Mouse (Mus musculus) embryonic stem cell, embryonic (primary cell): ENCODE measurements around the gene Tnip1.

ENCODE experiments used
- CTCF ChIA-PET, 4 experiments: fragments of 300-600 bp in 2 of 4; fragments of 350-600 bp in 2 of 4; sonication (Branson Sonifier 250); formaldehyde crosslinking; loops; one replicate each; lab custom pipeline; 2022; ENCODE audit warnings: inconsistent platforms in 2 of 4; lab: Charles Lee
- POLR2A ChIA-PET, 4 experiments: fragments of 300-600 bp in 2 of 4; fragments of 350-600 bp in 2 of 4; sonication (Branson Sonifier 250); formaldehyde crosslinking; loops; one replicate each; lab custom pipeline; 2022; ENCODE audit warnings: antibody characterized with exemption in 4 of 4, inconsistent platforms in 1 of 4; lab: Charles Lee

Tnip1 gene

GRCm38 (mm10) chr11:54897470-54897869 lies 65.2 kb downstream of the Tnip1 start:
- ChIA-PET CTCF (interaction anchor here (0.6 to 1.4 kb wide), 7 partner anchors 21 to 547 kb away, joined by 3 to 4 read pairs (median 3); no protein-coding TSS in a partner anchor), POLR2A (interaction anchor here in 1 of 4 experiments (0.9 to 3.2 kb wide), 4 partner anchors 9 to 37 kb away, joined by 3 to 14 read pairs (median 4); partner anchors contain the start of gene Lyrm7)

GRCm38 (mm10) chr11:54896646-54897045 lies 66.1 kb downstream of the Tnip1 start:
- ChIA-PET POLR2A (interaction anchor here in 1 of 4 experiments (0.6 to 3.2 kb wide), 3 partner anchors 10 to 194 kb away, joined by 3 to 14 read pairs (median 3); no protein-coding TSS in a partner anchor), CTCF (interaction anchor here in 2 of 4 experiments (0.8 to 1.0 kb wide), 3 partner anchors 22 to 88 kb away, joined by 3 to 4 read pairs (median 3); no protein-coding TSS in a partner anchor)

DNA sequence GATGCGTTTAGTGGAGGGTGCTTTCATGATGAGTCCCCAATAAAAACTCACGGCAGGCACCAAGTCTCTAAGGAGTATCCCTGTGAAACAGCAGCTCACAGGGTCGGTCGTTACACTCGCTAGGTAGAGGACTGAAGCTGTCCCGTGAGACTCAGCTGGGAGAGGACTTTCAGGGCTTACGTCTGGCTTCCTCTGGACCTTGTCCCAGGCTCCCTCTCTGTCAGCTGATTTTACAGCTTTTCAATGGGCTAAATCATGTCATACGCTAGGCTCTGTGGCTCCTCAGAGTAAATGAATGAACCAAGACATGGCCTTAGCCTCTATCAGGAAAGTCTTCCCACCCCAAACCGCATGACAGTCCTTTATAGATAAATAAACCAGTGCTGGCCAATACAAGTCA lies 68.1 kb downstream of the Tnip1 start:
- CTCF ChIA-PET: interaction anchor here in 3 of 4 experiments (0.5 to 1.0 kb wide), 4 partner anchors 10 to 258 kb away, joined by 3 read pairs; no protein-coding TSS in a partner anchor
- POLR2A ChIA-PET: interaction anchor here in 2 of 4 experiments (0.6 to 1.4 kb wide), 4 partner anchors 9 to 458 kb away, joined by 4 to 5 read pairs (median 4); no protein-coding TSS in a partner anchor

DNA sequence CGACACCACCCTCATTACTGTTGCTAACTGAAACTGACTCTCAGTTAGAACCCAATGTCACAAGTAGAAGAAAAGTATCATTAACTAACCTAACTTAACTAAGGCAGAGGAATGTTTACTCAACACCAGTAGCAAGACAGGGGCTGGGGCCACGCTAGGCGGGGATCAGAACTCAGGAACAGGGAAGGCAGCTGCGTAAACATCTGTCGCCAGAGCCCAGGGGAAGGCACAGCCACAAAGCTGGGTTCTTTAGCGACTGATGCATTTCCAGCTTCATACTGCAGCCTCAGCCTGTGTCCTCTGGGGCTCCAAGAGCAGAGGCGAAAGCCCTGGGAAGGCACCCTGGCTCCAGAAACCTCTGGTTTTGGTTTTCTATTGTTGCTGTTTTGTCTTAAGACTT lies 70.6 kb downstream of the Tnip1 start:
- ChIA-PET POLR2A (interaction anchor here in 1 of 4 experiments (0.6 to 2.2 kb wide), 6 partner anchors 12 to 105 kb away, joined by 3 to 7 read pairs (median 4); partner anchors contain the start of gene Cdc42se2), CTCF (no interaction called here)

DNA sequence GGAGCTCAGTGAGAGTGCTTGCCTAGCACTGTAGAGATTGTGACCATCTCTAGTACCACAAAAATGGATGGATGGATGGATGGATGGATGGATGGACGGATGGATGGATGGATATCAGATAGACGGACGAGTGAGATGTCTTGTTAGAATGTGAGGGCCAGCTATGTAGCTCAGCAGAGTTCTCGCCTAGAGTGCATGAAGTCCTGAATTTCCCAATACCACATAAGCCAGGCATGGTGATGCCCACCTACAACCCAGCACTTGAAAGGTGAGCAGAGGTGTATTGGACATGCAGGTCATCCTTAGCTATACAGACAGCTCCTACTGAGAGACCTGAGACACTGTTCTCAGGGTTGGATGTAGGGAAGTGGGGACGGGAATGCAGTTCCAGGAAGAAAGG lies 71.4 kb downstream of the Tnip1 start:
- CTCF ChIA-PET: interaction anchor here in 1 of 4 experiments (1.0 kb wide), 1 partner anchor 21 kb away, joined by 3 read pairs; no protein-coding TSS in a partner anchor
- POLR2A ChIA-PET: interaction anchor here in 3 of 4 experiments (0.6 to 2.2 kb wide), 7 partner anchors 8 to 293 kb away, joined by 3 to 7 read pairs (median 4); partner anchors contain the start of genes Cdc42se2 (in 1 of the 3) and Tnip1 (in 1 of the 3)

GRCm38 (mm10) chr11:54887927-54888326 lies 74.8 kb downstream of the Tnip1 start:
- ChIA-PET POLR2A (interaction anchor here in 3 of 4 experiments (0.6 to 1.3 kb wide), 4 partner anchors 27 to 1212 kb away, joined by 3 to 4 read pairs (median 4); partner anchors contain the start of gene Lyrm7 (in 1 of the 3)), CTCF (interaction anchor here in 1 of 4 experiments (0.7 kb wide), 1 partner anchor 1129 kb away, joined by 3 read pairs; no protein-coding TSS in a partner anchor)

DNA sequence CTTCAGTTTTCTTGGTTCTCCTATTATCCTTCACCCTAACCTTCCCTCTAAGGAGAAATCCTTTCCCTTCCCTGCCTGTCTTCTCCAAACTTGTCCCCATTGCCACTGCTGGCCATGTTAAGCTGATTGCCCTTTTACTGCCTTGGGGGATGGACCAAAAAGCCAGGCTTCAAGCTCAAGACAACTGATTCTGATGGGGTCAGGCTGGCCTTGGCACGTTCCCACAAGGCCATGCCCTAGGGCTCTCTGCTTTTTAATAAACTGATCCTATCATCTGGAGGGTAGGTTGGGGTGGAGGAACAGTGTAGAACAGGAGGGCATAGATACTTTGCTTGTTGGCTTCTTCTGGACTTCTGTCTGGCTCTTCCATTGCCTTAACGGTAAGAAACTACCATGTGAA lies 77.3 kb downstream of the Tnip1 start:
- ChIA-PET POLR2A (interaction anchor here in 2 of 4 experiments (0.6 to 2.7 kb wide), 10 partner anchors 12 to 586 kb away, joined by 3 to 12 read pairs (median 4); partner anchors contain the start of genes Cdc42se2 (in 1 of the 2), Gpx3 (in 1 of the 2) and Lyrm7 (in 1 of the 2)), CTCF (interaction anchor here in 3 of 4 experiments (0.5 to 1.4 kb wide), 5 partner anchors 43 to 200 kb away, joined by 3 to 4 read pairs (median 3); no protein-coding TSS in a partner anchor)

DNA sequence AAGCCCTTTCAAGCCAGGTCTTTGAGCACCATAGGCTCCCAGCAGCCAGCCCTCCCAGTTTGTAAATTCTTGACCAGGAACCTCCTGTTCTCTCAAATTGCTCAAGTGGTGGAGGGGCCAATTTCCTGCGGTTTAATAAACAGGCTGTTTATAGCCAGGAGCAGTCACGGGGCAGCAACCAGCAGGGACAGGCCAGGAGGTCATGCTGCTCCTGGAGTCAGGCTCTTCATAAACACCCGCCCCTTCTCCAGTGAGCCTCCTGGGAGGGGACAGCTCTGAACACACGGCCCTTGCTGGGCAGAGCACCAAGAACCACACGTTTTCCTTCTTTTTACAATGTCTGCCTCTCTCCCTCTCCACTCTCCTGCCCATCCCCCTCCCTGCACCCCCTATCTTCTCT lies 77.8 kb downstream of the Tnip1 start:
- ChIA-PET POLR2A (interaction anchor here (0.6 to 2.7 kb wide), 12 partner anchors 11 to 451 kb away, joined by 3 to 12 read pairs (median 4); partner anchors contain the start of genes Lyrm7 (in 2 of the 4), Cdc42se2 (in 1 of the 4) and Gpx3 (in 1 of the 4)), CTCF (interaction anchor here in 3 of 4 experiments (0.5 to 1.4 kb wide), 7 partner anchors 9 to 200 kb away, joined by 3 to 4 read pairs (median 3); no protein-coding TSS in a partner anchor)

DNA sequence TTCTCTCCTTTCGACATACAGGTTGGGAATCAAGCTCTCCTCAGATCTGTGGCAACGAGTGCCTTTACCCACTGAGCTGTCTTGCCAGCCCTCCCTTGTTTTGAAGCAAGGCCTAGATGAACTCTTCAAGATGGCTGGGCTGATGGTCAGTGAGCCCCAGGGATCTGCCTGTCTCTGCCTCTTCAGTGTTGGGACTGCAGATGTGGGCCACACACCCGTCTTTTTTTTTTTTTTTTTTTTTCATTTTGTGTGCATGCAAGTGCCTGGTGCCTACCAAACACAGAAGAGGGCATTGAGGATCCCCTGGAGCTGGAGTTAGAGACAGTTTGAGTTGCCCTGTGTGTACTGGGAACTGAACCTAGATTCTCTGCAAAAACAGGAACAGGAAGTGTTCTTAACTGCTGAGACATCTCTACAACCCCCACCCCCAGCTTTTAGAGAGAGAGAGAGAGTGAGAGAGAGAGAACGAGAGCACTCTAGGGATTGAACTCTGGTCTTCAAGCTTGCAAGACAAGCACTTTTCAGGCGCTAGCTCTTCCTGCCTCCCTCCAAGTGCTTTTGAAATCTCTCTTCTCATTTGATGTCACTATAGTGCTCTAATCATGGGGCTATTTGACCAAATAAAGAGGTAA lies 78.4 kb downstream of the Tnip1 start:
- ChIA-PET POLR2A (interaction anchor here (0.6 to 2.7 kb wide), 10 partner anchors 11 to 451 kb away, joined by 3 to 12 read pairs (median 5); partner anchors contain the start of genes Lyrm7 (in 3 of the 4) and Gpx3 (in 1 of the 4)), CTCF (interaction anchor here in 2 of 4 experiments (0.6 to 1.4 kb wide), 8 partner anchors 10 to 250 kb away, joined by 3 to 13 read pairs (median 4); no protein-coding TSS in a partner anchor)

- ChIA-PET POLR2A (interaction anchor here in 2 of 4 experiments (0.5 to 2.0 kb wide), 6 partner anchors 10 to 90 kb away, joined by 3 to 8 read pairs (median 4); partner anchors contain the start of gene Lyrm7 (in 1 of the 2)), CTCF (no interaction called here)
These were observed 80.0 kb downstream of the Tnip1 start for GRCm38 (mm10) chr11:54882671-54883070.

DNA sequence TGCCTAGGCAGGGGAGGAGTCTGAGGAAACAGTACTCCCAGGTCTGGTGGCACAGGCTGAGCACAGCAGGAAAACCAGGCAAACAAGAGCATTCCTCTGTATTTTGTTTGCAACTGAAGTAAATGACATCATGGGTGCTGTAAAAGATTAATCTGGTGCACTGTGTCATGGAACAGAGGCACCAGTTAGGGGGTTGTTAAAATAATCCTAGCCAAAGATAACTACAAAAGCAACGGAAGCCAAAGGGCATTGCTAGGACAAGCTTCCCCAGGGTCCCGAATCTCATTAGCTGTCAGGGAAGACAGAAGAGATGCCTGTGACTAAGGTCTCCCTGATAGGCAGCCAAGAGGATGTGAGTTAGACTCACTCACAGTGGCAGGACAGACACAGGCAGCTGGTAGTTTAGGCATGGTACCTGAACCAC lies 81.7 kb downstream of the Tnip1 start:
- POLR2A ChIA-PET: interaction anchor here (0.6 to 2.0 kb wide), 12 partner anchors 8 to 468 kb away, joined by 3 to 8 read pairs (median 4); partner anchors contain the start of gene Lyrm7 (in 1 of the 4)
- CTCF ChIA-PET: interaction anchor here in 3 of 4 experiments (0.6 to 3.0 kb wide), 11 partner anchors 21 to 376 kb away, joined by 3 to 28 read pairs (median 5); partner anchors contain the start of gene Gpx3 (in 1 of the 3)

GRCm38 (mm10) chr11:54879922-54880321 lies 82.8 kb downstream of the Tnip1 start:
- POLR2A ChIA-PET: interaction anchor here in 2 of 4 experiments (0.7 to 1.5 kb wide), 3 partner anchors 25 to 199 kb away, joined by 3 to 5 read pairs (median 3); no protein-coding TSS in a partner anchor
- CTCF ChIA-PET: interaction anchor here in 3 of 4 experiments (0.6 to 3.0 kb wide), 19 partner anchors 26 to 1892 kb away, joined by 3 to 28 read pairs (median 5); no protein-coding TSS in a partner anchor

DNA sequence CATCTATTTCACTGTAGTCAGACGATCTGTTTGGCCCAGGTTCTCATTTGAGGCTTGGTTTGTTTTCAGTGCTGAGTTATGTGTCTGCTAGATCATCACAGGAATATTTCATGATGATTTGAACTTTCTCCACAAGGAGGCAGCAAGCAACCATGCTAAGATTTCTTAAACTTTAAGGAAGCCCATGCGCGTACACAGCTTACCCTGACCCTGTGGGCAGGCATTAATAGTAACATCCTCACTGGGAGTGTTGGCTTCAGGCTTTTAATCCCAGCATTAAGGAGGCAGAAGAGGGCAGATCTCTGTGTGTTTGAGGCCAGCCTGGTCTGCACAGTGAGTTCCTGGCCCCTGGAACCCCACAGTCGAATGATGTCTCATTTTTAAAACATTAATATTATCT lies 83.3 kb downstream of the Tnip1 start:
- ChIA-PET CTCF (interaction anchor here (0.6 to 3.0 kb wide), 16 partner anchors 26 to 161 kb away, joined by 3 to 28 read pairs (median 5); no protein-coding TSS in a partner anchor), POLR2A (interaction anchor here in 2 of 4 experiments (0.8 to 1.5 kb wide), 2 partner anchors 26 to 39 kb away, joined by 3 to 5 read pairs; no protein-coding TSS in a partner anchor)

DNA sequence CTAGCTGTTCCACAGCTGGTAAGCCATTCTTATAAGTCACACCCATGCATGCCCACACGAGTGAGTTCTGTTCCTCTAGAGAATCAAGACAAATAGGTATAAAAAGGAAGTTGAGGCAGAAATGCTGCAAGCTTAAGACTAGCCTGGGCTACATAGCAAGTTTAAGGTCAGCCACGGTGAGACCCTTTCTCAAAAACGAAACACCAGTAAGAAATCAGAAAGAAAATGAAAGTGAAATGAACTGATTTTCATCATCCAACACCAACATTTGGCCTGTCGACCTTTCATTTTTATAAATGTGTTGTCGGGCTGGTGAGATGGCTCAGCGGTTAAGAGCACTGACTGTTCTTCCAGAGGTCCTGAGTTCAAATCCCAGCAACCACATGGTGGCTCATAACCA lies 83.8 kb downstream of the Tnip1 start:
- ChIA-PET CTCF (interaction anchor here (0.6 to 3.0 kb wide), 10 partner anchors 39 to 161 kb away, joined by 3 to 28 read pairs (median 6); no protein-coding TSS in a partner anchor), POLR2A (interaction anchor here in 1 of 4 experiments (1.5 to 1.8 kb wide), 2 partner anchors 18 to 26 kb away, joined by 4 to 5 read pairs; partner anchors contain the start of gene Lyrm7)

- ChIA-PET POLR2A (interaction anchor here in 2 of 4 experiments (1.3 to 1.7 kb wide), 3 partner anchors 9 to 54 kb away, joined by 3 to 5 read pairs (median 4); partner anchors contain the start of gene Lyrm7 (in 1 of the 2)), CTCF (interaction anchor here in 2 of 4 experiments (0.6 kb wide), 3 partner anchors 32 to 519 kb away, joined by 3 to 4 read pairs (median 3); no protein-coding TSS in a partner anchor)
These were observed 86.7 kb downstream of the Tnip1 start for GRCm38 (mm10) chr11:54876031-54876430.

- ChIA-PET POLR2A (interaction anchor here in 3 of 4 experiments (0.6 to 3.4 kb wide), 14 partner anchors 9 to 165 kb away, joined by 3 to 38 read pairs (median 4); partner anchors contain the start of genes Lyrm7 (in 3 of the 3) and Cdc42se2 (in 1 of the 3)), CTCF (interaction anchor here in 1 of 4 experiments (0.5 kb wide), 1 partner anchor 817 kb away, joined by 4 read pairs; no protein-coding TSS in a partner anchor)
These were observed 90.7 kb downstream of the Tnip1 start for GRCm38 (mm10) chr11:54871831-54872537.
